Mouse (Mus musculus) T-cell, adult 2 months (primary cell): ENCODE data around the gene Nlgn1.

ENCODE experiments used
- DNase-seq: peaks from one replicate; pipeline ENCODE4 v3.0.0; 2022; ENCODE audit warnings: low spot score

Nlgn1 gene

GRCm38 (mm10) chr3:26332400-26333238 lies at the start of gene Nlgn1:
TSS of gene Nlgn1 (minus strand) at chr3:26332460.
- DNase-seq, result no peak

GRCm38 (mm10) chr3:26378272-26378671 lies 46.0 kb upstream of the Nlgn1 start:
- no peak for DNase-seq

GRCm38 (mm10) chr3:26355082-26355481 lies 22.8 kb upstream of the Nlgn1 start:
- DNase-seq, result no peak

GRCm38 (mm10) chr3:26354483-26355030 lies 22.3 kb upstream of the Nlgn1 start:
- DNase-seq, result no peak

GRCm38 (mm10) chr3:26337495-26337894 lies 5.2 kb upstream of the Nlgn1 start:
- no peak for DNase-seq

- no peak for DNase-seq
Measured at GRCm38 (mm10) chr3:26333239-26333811, 1.1 kb upstream of the Nlgn1 start.

GRCm38 (mm10) chr3:26331177-26332061 lies 841 bp downstream of the Nlgn1 start:
- DNase-seq, result no peak

- no peak for DNase-seq
Measured at GRCm38 (mm10) chr3:26330863-26331176, 1.4 kb downstream of the Nlgn1 start.

- DNase-seq, result no peak
Measured at GRCm38 (mm10) chr3:26330019-26330418, 2.2 kb downstream of the Nlgn1 start.

- no peak for DNase-seq
Measured at GRCm38 (mm10) chr3:26324510-26324909, 7.8 kb downstream of the Nlgn1 start.

GRCm38 (mm10) chr3:26317397-26317796 lies 14.9 kb downstream of the Nlgn1 start:
- no peak for DNase-seq

- DNase-seq, result no peak
Measured at GRCm38 (mm10) chr3:26297869-26298268, 34.4 kb downstream of the Nlgn1 start.

- DNase-seq, result no peak
Measured at GRCm38 (mm10) chr3:26270894-26271795, 61.1 kb downstream of the Nlgn1 start.

GRCm38 (mm10) chr3:26246564-26246963 lies 85.7 kb downstream of the Nlgn1 start:
- no peak for DNase-seq

- DNase-seq, result no peak
Measured at GRCm38 (mm10) chr3:26243274-26243673, 89.0 kb downstream of the Nlgn1 start.

GRCm38 (mm10) chr3:26230006-26230405 lies 102.3 kb downstream of the Nlgn1 start:
- no peak for DNase-seq

- no peak for DNase-seq
Measured at GRCm38 (mm10) chr3:26228827-26229226, 103.4 kb downstream of the Nlgn1 start.

GRCm38 (mm10) chr3:26228172-26228781 lies 104.0 kb downstream of the Nlgn1 start:
- no peak for DNase-seq

- no peak for DNase-seq
Measured at GRCm38 (mm10) chr3:26223500-26223899, 108.8 kb downstream of the Nlgn1 start.

- no peak for DNase-seq
Measured at GRCm38 (mm10) chr3:26216231-26216630, 116.0 kb downstream of the Nlgn1 start.

GRCm38 (mm10) chr3:26202702-26203101 lies 129.6 kb downstream of the Nlgn1 start:
- DNase-seq, result no peak
